Mouse (Mus musculus): Measurements from ENCODE around the gene Bche. TPM values are rescaled to one million over a fixed set of nuclear protein-coding genes. Genes with fewer than 3 reads are reported as not detected.

The Bche gene
- polyA plus RNA-seq, 1 experiment from 2014 or later = 3.8 TPM

- Histone ChIP-seq H3K36me3 (replicated peaks) (no peaks in the 10 kb centered on the region), H3K27ac (no peak overlapping the region), H3K27me3 (ENCODE audit: poor library complexity, severe bottlenecking) (no peaks in the 10 kb centered on the region), H3K9me3 (no peaks in the 10 kb centered on the region), H3K4me3 (no peak overlapping the region), H3K4me1 (no peaks in the 10 kb centered on the region)
- 95% methylated on average over 3 of the region's 3 CpGs for WGBS
- DNase-seq (ENCODE audit: extremely low spot score, low spot score) = no peak
Observed at GRCm38 (mm10) chr3:73667245-73668131, 40.7 kb downstream of the Bche start.

GRCm38 (mm10) chr3:73650281-73650680 lies 57.9 kb downstream of the Bche start:
- no peak for DNase-seq (ENCODE audit: extremely low spot score, low spot score)
- Histone ChIP-seq H3K4me1 (no peaks in the 10 kb centered on the region), H3K4me3 (no peak overlapping the region), H3K36me3 (replicated peaks) (no peaks in the 10 kb centered on the region), H3K27me3 (ENCODE audit: poor library complexity, severe bottlenecking) (no peaks in the 10 kb centered on the region), H3K27ac (no peak overlapping the region), H3K9me3 (peaks cover 4% of the 10 kb centered on the region; the same call in 1 of the 2 replicates)

GRCm38 (mm10) chr3:73647064-73647463 lies 61.2 kb downstream of the Bche start:
- no peak for DNase-seq (ENCODE audit: extremely low spot score, low spot score)
- Histone ChIP-seq H3K4me1 (no peaks in the 10 kb centered on the region), H3K9me3 (no peaks in the 10 kb centered on the region), H3K27ac (no peak overlapping the region), H3K4me3 (no peak overlapping the region), H3K36me3 (replicated peaks) (no peaks in the 10 kb centered on the region), H3K27me3 (ENCODE audit: poor library complexity, severe bottlenecking) (no peaks in the 10 kb centered on the region)
- 95% methylated on average over 2 of the region's 2 CpGs for WGBS

- H3K36me3 ChIP-seq (replicated peaks) = no peaks in the 10 kb centered on the region
- no peaks in the 10 kb centered on the region for H3K4me1 ChIP-seq
- no peak overlapping the region for H3K27ac ChIP-seq
- WGBS = 82% methylated on average over 2 of the region's 2 CpGs
- no peak for DNase-seq (ENCODE audit: extremely low spot score, low spot score)
- H3K4me3 ChIP-seq = no peak overlapping the region
- no peaks in the 10 kb centered on the region for H3K27me3 ChIP-seq (ENCODE audit: poor library complexity, severe bottlenecking)
- no peaks in the 10 kb centered on the region for H3K9me3 ChIP-seq
Observed at GRCm38 (mm10) chr3:73611421-73611820, 96.8 kb downstream of the Bche start.

- WGBS = 79% methylated on average over 5 of the region's 5 CpGs
- DNase-seq (ENCODE audit: extremely low spot score, low spot score) = no peak
- H3K36me3 ChIP-seq (replicated peaks) = no peaks in the 10 kb centered on the region
- no peak overlapping the region for H3K4me3 ChIP-seq
- no peak overlapping the region for H3K27ac ChIP-seq
- H3K27me3 ChIP-seq (ENCODE audit: poor library complexity, severe bottlenecking) = no peaks in the 10 kb centered on the region
- H3K4me1 ChIP-seq = no peaks in the 10 kb centered on the region
- no peaks in the 10 kb centered on the region for H3K9me3 ChIP-seq
Observed at GRCm38 (mm10) chr3:73591757-73592533, 116.3 kb downstream of the Bche start.
